ENCODE assay signal across 19 mouse cellular contexts in genomic region chrX:41969341-41969740, GRCm38 (mm10). TPM values are rescaled to one million over a fixed set of nuclear protein-coding genes. Genes with fewer than 3 reads are reported as not detected.
DNase-seq lines count a peak whose midpoint lies in the region; ATAC-seq lines count a peak whose summit lies in the region.
"Had no signal": no experiment of that assay in that cellular context is flagged by ENCODE, and none has a peak within 500 bp of the region (broad histone marks: within the 10 kb centered on the region; RNA-seq: fewer than 3 reads in every experiment).

No protein-coding gene starts in this region.

- H3K36me3 ChIP-seq in kidney, embryonic 15.5 days, result no peaks in the 10 kb centered on the region
- no peaks in the 10 kb centered on the region for H3K36me3 ChIP-seq in midbrain, embryonic 16.5 days (ENCODE audit: control insufficient read depth, insufficient read depth, low read length)
- H3K36me3 ChIP-seq: heart, embryonic 10.5 days; hindbrain, embryonic 13.5 days; lung, embryonic 15.5 days; midbrain, embryonic 10.5 days; neural tube, embryonic 12.5 days; stomach, embryonic 15.5 days had no signal

- no peak overlapping the region for H3K27ac ChIP-seq in kidney, embryonic 15.5 days
- H3K27ac ChIP-seq in midbrain, embryonic 16.5 days (ENCODE audit: low read length), result no peak overlapping the region
- H3K27ac ChIP-seq: heart, embryonic 10.5 days; hindbrain, embryonic 13.5 days; lung, embryonic 15.5 days; midbrain, embryonic 10.5 days; neural tube, embryonic 12.5 days; stomach, embryonic 15.5 days had no signal

- DNase-seq in kidney, postnatal 10 days, result peak; percentile 12
- DNase-seq in 416B (ENCODE audit: low read depth) (peak; percentile 75), NIH3T3 (ENCODE audit: low read depth) (peak; percentile 39)
- DNase-seq in gonadal fat pad, adult 2 months (ENCODE audit: low read depth), result peak; percentile 49
- DNase-seq in frontal cortex, postnatal 25 days (ENCODE audit: low spot score in 2 of 2), result no peak
- DNase-seq: cerebellum, adult 11-12 months; cerebellum, postnatal 25 days; gastrocnemius, postnatal 14 days; heart, postnatal 10 days; liver; right cerebral cortex, postnatal 14 days had no signal

- WGBS in kidney, embryonic 15.5 days, result 76% methylated on average over 4 of the region's 4 CpGs
- 94% methylated on average over 4 of the region's 4 CpGs for WGBS in midbrain, embryonic 16.5 days

- H3K9ac ChIP-seq in kidney, embryonic 15.5 days, result no peak overlapping the region
- H3K9ac ChIP-seq in midbrain, embryonic 16.5 days (ENCODE audit: low read depth, low read length), result no peak overlapping the region
- H3K9ac ChIP-seq: hindbrain, embryonic 13.5 days; lung, embryonic 15.5 days; neural tube, embryonic 12.5 days; stomach, embryonic 15.5 days had no signal

- no peak for ATAC-seq in kidney, embryonic 15.5 days (replicated peaks; ENCODE audit: low FRiP score)
- ATAC-seq in midbrain, embryonic 16.5 days, result no peak

- H3K4me1 ChIP-seq in kidney, embryonic 15.5 days, result no peaks in the 10 kb centered on the region
- H3K4me1 ChIP-seq in midbrain, embryonic 16.5 days (ENCODE audit: control insufficient read depth, insufficient read depth, low read length), result no peaks in the 10 kb centered on the region
- H3K4me1 ChIP-seq: heart, embryonic 10.5 days; hindbrain, embryonic 13.5 days; lung, embryonic 15.5 days; midbrain, embryonic 10.5 days; neural tube, embryonic 12.5 days; stomach, embryonic 15.5 days had no signal

- no peak overlapping the region for H3K4me3 ChIP-seq in kidney, embryonic 15.5 days (replicated peaks)
- no peak overlapping the region for H3K4me3 ChIP-seq in midbrain, embryonic 16.5 days (ENCODE audit: low read depth, low read length)
- H3K4me3 ChIP-seq: heart, embryonic 10.5 days; hindbrain, embryonic 13.5 days; lung, embryonic 15.5 days; midbrain, embryonic 10.5 days; neural tube, embryonic 12.5 days; stomach, embryonic 15.5 days had no signal

- H3K9me3 ChIP-seq in kidney, embryonic 15.5 days (replicated peaks), result no peaks in the 10 kb centered on the region
- no peaks in the 10 kb centered on the region; the same call in 1 of the 2 replicates for H3K9me3 ChIP-seq in midbrain, embryonic 16.5 days (replicated peaks; ENCODE audit: control insufficient read depth, low read length, poor library complexity, severe bottlenecking)
- H3K9me3 ChIP-seq: heart, embryonic 10.5 days; hindbrain, embryonic 13.5 days; lung, embryonic 15.5 days; midbrain, embryonic 10.5 days; neural tube, embryonic 12.5 days; stomach, embryonic 15.5 days had no signal

- no peak overlapping the region for H3K4me2 ChIP-seq in kidney, embryonic 15.5 days
- H3K4me2 ChIP-seq in midbrain, embryonic 16.5 days (ENCODE audit: low read length), result no peak overlapping the region
- H3K4me2 ChIP-seq: hindbrain, embryonic 13.5 days; lung, embryonic 15.5 days; neural tube, embryonic 12.5 days; stomach, embryonic 15.5 days had no signal

- no peaks in the 10 kb centered on the region for H3K27me3 ChIP-seq in kidney, embryonic 15.5 days
- H3K27me3 ChIP-seq in midbrain, embryonic 16.5 days (ENCODE audit: control insufficient read depth, insufficient read depth, low read depth, low read length), result no peaks in the 10 kb centered on the region
- H3K27me3 ChIP-seq: hindbrain, embryonic 13.5 days; lung, embryonic 15.5 days; neural tube, embryonic 12.5 days; stomach, embryonic 15.5 days had no signal

RNA-seq across cellular contexts. Expression of gene Thoc2, which starts 48.9 kb away (rescaled TPM):
- 85.0 and 86.3 TPM in 2 replicates for polyA plus RNA-seq in kidney, embryonic 15.5 days (2015; fragmentation: Nextera tagmentation; extraction: Ambion mirVana)
- polyA plus RNA-seq in gonadal fat pad, adult 2 months (2012; rRNA removed), result 13.5 and 13.7 TPM in 2 replicates
- 81.0 and 87.2 TPM in 2 replicates for polyA plus RNA-seq in midbrain, embryonic 16.5 days (2015; fragmentation: Nextera tagmentation; extraction: Ambion mirVana)

Comparison
In these comparisons a context has a peak if more than half of its experiments do, and no peak if none do; other contexts are left out.
1. DNase-seq: peak in kidney, postnatal 10 days (single experiment), 416B (single experiment), NIH3T3 (single experiment) and gonadal fat pad, adult 2 months (single experiment); none in frontal cortex, postnatal 25 days (0 of 2).